Mouse (Mus musculus) megakaryocyte, embryonic 14.5 days (primary cell): ENCODE measurements around the gene C1rl.

ENCODE experiments used
- FLI1 ChIP-seq: IDR thresholded peaks from 2 replicates; pipeline ENCODE4 v1.6.1; 2012; ENCODE audit warnings: low read length, inconsistent platforms, mixed read lengths
- GATA1 ChIP-seq: IDR thresholded peaks from 3 replicates; pipeline ENCODE4 v1.6.1; 2012; ENCODE audit warnings: mixed read lengths, low read length, inconsistent platforms, borderline replicate concordance

GRCm38 (mm10) chr6:124499914-124500566 is 7.1 kb downstream of the C1rl start:
- TF ChIP-seq GATA1 = no peak
- TF ChIP-seq FLI1 = no peak
